Mouse (Mus musculus): ENCODE data around the gene Sat2. TPM values are rescaled to one million over a fixed set of nuclear protein-coding genes. Genes with fewer than 3 reads are reported as not detected.
"Not testable (repeated sequence)": the region's sequence is repeated elsewhere in the genome, so short reads cannot be mapped to it uniquely, and the experiment has no call there.

Sat2 gene
- polyA plus RNA-seq, 1 experiment = 3.8 TPM

DNA sequence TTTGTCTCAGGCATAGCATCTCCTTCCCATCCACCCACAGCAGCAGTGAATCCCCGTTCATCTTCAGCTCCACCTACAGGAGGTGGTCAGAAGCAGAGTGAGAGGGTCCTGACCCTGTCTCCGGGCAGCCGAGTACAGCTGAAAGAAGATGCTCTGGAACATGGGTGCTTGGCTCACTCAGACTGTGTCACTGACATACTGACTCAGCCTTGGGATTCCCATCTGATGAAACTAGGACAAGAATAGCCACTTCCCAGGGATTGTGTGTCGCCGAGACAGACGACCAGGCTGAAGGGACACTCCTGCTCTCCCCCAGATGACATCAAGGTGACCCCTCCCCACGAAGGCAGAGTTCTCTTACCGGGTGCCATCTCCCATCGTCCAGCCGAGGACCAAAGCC lies 5.0 kb upstream of the Sat2 start:
- Histone ChIP-seq H3K27me3 (ENCODE audit: control insufficient read depth, insufficient read depth, insufficient read length) (peaks cover 7% of the 10 kb centered on the region), H3K36me3 (ENCODE audit: control insufficient read depth, insufficient read depth) (no peaks in the 10 kb centered on the region), H3K79me3 (ENCODE audit: low read depth) (no peaks in the 10 kb centered on the region), H3K4me3 (ENCODE audit: insufficient read depth, poor library complexity, severe bottlenecking) (no peak overlapping the region), H3ac (ENCODE audit: control insufficient read depth, insufficient read length, low read depth) (no peak overlapping the region), H3K79me2 (ENCODE audit: control insufficient read depth, insufficient read depth) (no peaks in the 10 kb centered on the region)
- TF ChIP-seq CTCF (IDR thresholded peaks at IDR 0.05; ENCODE audit: control insufficient read depth, insufficient read depth, insufficient read length) (no peak), FOSL1 (IDR thresholded peaks at IDR 0.05; ENCODE audit: insufficient read depth, low read length, poor library complexity, severe bottlenecking) (no peak), USF1 (IDR thresholded peaks at IDR 0.05; ENCODE audit: low read depth) (no peak), MYOD1 (IDR thresholded peaks at IDR 0.05; ENCODE audit: control insufficient read depth, insufficient read length, low read depth) (no peak), MAX (IDR thresholded peaks at IDR 0.05) (no peak), CEBPB (IDR thresholded peaks at IDR 0.05; ENCODE audit: low read depth) (no peak), MYOG (IDR thresholded peaks at IDR 0.05; ENCODE audit: control insufficient read depth, extremely low read depth, insufficient read length) (no peak)

DNA sequence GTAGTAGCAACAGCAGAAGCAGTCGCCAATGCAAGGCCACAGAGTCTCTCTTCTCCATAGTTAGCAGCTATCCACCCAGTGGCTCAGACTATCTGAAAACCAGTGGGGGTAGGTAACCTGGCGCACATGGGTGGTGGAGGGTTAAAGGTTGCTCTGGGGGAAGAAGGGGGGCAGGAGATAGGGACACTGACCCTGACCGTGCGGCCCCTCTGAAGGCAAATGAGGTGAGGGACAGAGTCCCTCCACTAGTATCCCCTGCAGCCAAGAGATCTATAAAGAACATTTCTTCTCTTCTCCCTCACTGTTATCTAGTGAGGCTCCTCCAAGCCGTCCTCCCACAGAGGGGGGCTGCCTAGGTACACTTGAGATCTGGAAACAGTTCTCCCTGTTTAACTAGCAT lies 4.0 kb upstream of the Sat2 start, which contains the start of gene Shbg:
Shbg (minus strand) TSS at position 101 of the 400 bp plus-strand sequence.
- Histone ChIP-seq H3K79me3 (ENCODE audit: low read depth) (no peaks in the 10 kb centered on the region), H3K27me3 (ENCODE audit: control insufficient read depth, insufficient read depth, insufficient read length) (peaks cover 7% of the 10 kb centered on the region), H3K79me2 (ENCODE audit: control insufficient read depth, insufficient read depth) (no peaks in the 10 kb centered on the region), H3K36me3 (ENCODE audit: control insufficient read depth, insufficient read depth) (no peaks in the 10 kb centered on the region), H3K4me3 (ENCODE audit: insufficient read depth, poor library complexity, severe bottlenecking) (no peak within 1 kb of the TSS), H3ac (ENCODE audit: control insufficient read depth, insufficient read length, low read depth) (no peak within 1 kb of the TSS)
- TF ChIP-seq FOSL1 (IDR thresholded peaks at IDR 0.05; ENCODE audit: insufficient read depth, low read length, poor library complexity, severe bottlenecking) (no peak), MYOG (IDR thresholded peaks at IDR 0.05; ENCODE audit: control insufficient read depth, extremely low read depth, insufficient read length) (no peak), USF1 (IDR thresholded peaks at IDR 0.05; ENCODE audit: low read depth) (no peak), MYOD1 (IDR thresholded peaks at IDR 0.05; ENCODE audit: control insufficient read depth, insufficient read length, low read depth) (no peak), CEBPB (IDR thresholded peaks at IDR 0.05; ENCODE audit: low read depth) (no peak), CTCF (IDR thresholded peaks at IDR 0.05; ENCODE audit: control insufficient read depth, insufficient read depth, insufficient read length) (no peak), MAX (IDR thresholded peaks at IDR 0.05) (no peak)

DNA sequence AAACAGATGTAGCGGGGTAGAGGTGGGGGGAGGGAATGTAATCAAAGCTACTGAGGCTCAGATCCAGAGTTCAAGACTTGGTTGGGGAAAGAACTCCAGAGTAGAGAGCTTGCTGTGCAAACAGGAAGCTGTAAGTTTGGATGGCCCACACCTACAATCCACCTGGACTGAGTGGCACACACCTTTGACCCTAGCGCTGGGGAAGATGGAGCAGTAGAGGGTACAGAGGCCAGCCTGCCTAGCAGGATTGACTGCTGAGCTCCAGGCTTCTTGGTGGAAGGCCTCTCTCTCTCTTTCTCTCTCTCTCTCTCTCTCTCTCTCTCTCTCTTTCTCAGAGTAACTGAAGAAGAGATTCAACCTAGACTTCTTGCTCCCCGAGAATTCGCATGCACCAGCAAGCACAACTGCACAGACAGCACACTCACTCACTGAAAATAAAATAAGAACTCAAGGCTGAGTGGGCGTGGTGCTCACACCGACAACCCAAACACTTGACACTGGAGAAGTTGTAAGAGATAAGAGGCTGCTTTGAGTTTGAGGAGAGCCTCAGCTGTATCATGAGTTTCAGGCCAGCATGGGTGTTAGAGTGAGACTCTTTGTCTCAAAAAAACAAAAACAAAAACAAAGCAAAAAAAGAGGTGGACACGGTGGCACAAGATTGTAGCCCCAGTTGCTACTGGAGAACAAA lies 1.3 kb upstream of the Sat2 start:
- TF ChIP-seq MYOG (IDR thresholded peaks at IDR 0.05; ENCODE audit: control insufficient read depth, extremely low read depth, insufficient read length) = no peak
- no peak for TF ChIP-seq USF1 (IDR thresholded peaks at IDR 0.05; ENCODE audit: low read depth)
- no peak for TF ChIP-seq FOSL1 (IDR thresholded peaks at IDR 0.05; ENCODE audit: insufficient read depth, low read length, poor library complexity, severe bottlenecking)
- no peak for TF ChIP-seq CEBPB (IDR thresholded peaks at IDR 0.05; ENCODE audit: low read depth)
- no peak for TF ChIP-seq MAX (IDR thresholded peaks at IDR 0.05)
- no peak for TF ChIP-seq CTCF (IDR thresholded peaks at IDR 0.05; ENCODE audit: control insufficient read depth, insufficient read depth, insufficient read length)
- Histone ChIP-seq H3K36me3 (ENCODE audit: control insufficient read depth, insufficient read depth) (no peaks in the 10 kb centered on the region), H3ac (ENCODE audit: control insufficient read depth, insufficient read length, low read depth) (no peak overlapping the region), H3K79me3 (ENCODE audit: low read depth) (no peaks in the 10 kb centered on the region), H3K4me3 (ENCODE audit: insufficient read depth, poor library complexity, severe bottlenecking) (no peak overlapping the region), H3K79me2 (ENCODE audit: control insufficient read depth, insufficient read depth) (no peaks in the 10 kb centered on the region), H3K27me3 (ENCODE audit: control insufficient read depth, insufficient read depth, insufficient read length) (peaks cover 3% of the 10 kb centered on the region)

DNA sequence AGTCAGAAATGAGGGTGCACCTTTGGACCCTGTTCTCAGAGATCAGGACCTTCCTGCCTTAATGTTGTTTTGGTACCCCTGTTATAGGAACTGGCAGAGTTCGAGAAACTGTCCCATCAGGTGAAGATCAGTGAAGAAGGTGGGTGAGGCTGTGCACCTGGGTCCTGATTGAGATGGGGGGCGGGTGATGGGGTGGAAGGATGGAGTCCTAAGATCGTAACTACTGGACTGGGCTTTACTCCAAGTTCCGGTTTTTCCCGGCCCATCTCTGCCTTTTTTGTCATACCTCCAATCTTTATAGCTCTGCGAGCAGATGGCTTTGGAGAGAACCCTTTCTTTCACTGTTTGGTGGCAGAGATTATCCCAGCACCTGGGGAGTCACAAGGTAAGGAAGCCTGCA lies 582 bp downstream of the Sat2 start:
- TF ChIP-seq USF1 (IDR thresholded peaks at IDR 0.05; ENCODE audit: low read depth) (no peak), CTCF (IDR thresholded peaks at IDR 0.05; ENCODE audit: control insufficient read depth, insufficient read depth, insufficient read length) (no peak), MYOG (IDR thresholded peaks at IDR 0.05; ENCODE audit: control insufficient read depth, extremely low read depth, insufficient read length) (no peak), MYOD1 (IDR thresholded peaks at IDR 0.05; ENCODE audit: control insufficient read depth, insufficient read length, low read depth) (no peak), CEBPB (IDR thresholded peaks at IDR 0.05; ENCODE audit: low read depth) (no peak), FOSL1 (IDR thresholded peaks at IDR 0.05; ENCODE audit: insufficient read depth, low read length, poor library complexity, severe bottlenecking) (no peak), MAX (IDR thresholded peaks at IDR 0.05) (no peak)
- Histone ChIP-seq H3K36me3 (ENCODE audit: control insufficient read depth, insufficient read depth) (no peaks in the 10 kb centered on the region), H3K27me3 (ENCODE audit: control insufficient read depth, insufficient read depth, insufficient read length) (peaks cover 3% of the 10 kb centered on the region), H3K4me3 (ENCODE audit: insufficient read depth, poor library complexity, severe bottlenecking) (peak overlapping the region; percentile 44), H3ac (ENCODE audit: control insufficient read depth, insufficient read length, low read depth) (peak overlapping the region; percentile 46), H3K79me3 (ENCODE audit: low read depth) (no peaks in the 10 kb centered on the region), H3K79me2 (ENCODE audit: control insufficient read depth, insufficient read depth) (no peaks in the 10 kb centered on the region)

DNA sequence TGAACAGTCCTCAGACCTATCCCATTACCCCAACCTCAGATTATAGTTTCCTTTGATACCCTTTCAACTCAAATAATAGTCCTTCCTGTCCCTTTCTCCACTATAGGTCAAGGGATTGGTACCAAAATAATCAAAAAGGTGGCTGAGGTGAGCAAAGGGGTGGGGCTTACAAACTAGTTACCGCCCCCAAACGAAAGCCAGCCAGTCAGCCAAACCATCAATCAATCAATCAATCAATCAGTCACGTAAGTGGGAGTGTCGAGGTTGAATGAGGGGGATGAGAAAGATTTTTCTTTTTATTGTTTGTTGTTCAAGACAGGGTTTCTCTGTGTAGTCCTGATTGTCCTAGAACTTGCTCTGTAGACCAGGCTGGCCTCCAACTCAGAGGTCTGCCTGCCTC lies 1.2 kb downstream of the Sat2 start:
- Histone ChIP-seq H3K36me3 (ENCODE audit: control insufficient read depth, insufficient read depth) (no peaks in the 10 kb centered on the region), H3K4me3 (ENCODE audit: insufficient read depth, poor library complexity, severe bottlenecking) (no peak overlapping the region), H3K79me2 (ENCODE audit: control insufficient read depth, insufficient read depth) (no peaks in the 10 kb centered on the region), H3ac (ENCODE audit: control insufficient read depth, insufficient read length, low read depth) (no peak overlapping the region), H3K79me3 (ENCODE audit: low read depth) (no peaks in the 10 kb centered on the region), H3K27me3 (ENCODE audit: control insufficient read depth, insufficient read depth, insufficient read length) (no peaks in the 10 kb centered on the region)
- TF ChIP-seq MYOD1 (IDR thresholded peaks at IDR 0.05; ENCODE audit: control insufficient read depth, insufficient read length, low read depth) (no peak), MYOG (IDR thresholded peaks at IDR 0.05; ENCODE audit: control insufficient read depth, extremely low read depth, insufficient read length) (no peak), MAX (IDR thresholded peaks at IDR 0.05) (no peak), USF1 (IDR thresholded peaks at IDR 0.05; ENCODE audit: low read depth) (no peak), FOSL1 (IDR thresholded peaks at IDR 0.05; ENCODE audit: insufficient read depth, low read length, poor library complexity, severe bottlenecking) (no peak), CEBPB (IDR thresholded peaks at IDR 0.05; ENCODE audit: low read depth) (no peak)

DNA sequence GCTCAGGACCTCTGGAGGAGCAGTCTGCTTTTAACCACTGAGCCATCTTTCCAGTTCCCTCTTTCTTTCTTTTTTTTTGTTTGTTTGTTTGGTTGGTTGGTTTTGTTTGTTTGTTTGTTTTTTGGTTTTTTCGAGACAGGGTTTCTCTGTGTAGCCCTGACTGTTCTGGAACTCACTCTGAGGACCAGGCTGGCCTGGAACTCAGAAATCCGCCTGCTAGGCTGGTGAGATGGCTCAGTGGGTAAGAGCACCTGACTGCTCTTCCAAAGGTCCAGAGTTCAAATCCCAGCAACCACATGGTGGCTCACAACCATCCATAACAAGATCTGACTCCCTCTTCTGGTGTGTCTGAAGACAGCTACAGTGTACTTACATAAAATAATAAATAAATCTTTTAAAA lies 2.5 kb downstream of the Sat2 start:
- H3K79me2 ChIP-seq (ENCODE audit: control insufficient read depth, insufficient read depth); H3K79me3 ChIP-seq (ENCODE audit: low read depth); H3K27me3 ChIP-seq (ENCODE audit: control insufficient read depth, insufficient read depth, insufficient read length); H3K4me3 ChIP-seq (ENCODE audit: insufficient read depth, poor library complexity, severe bottlenecking); H3K36me3 ChIP-seq (ENCODE audit: control insufficient read depth, insufficient read depth); H3ac ChIP-seq (ENCODE audit: control insufficient read depth, insufficient read length, low read depth): not testable (repeated sequence)
